Mouse (Mus musculus): ENCODE measurements around the gene Dpy19l3. TPM values are rescaled to one million over a fixed set of nuclear protein-coding genes. Genes with fewer than 3 reads are reported as not detected.
A peak's percentile ranks its signal among the peaks of the same experiment; 100 is the strongest.

The Dpy19l3 gene
- polyA plus RNA-seq, 1 experiment, result not detected

- WGBS, result 83% methylated on average over 8 of the region's 8 CpGs
- Histone ChIP-seq H3K4me3 (ENCODE audit: insufficient read depth, low read depth, low read length) (no peak overlapping the region), H3K4me1 (ENCODE audit: control insufficient read depth, insufficient read depth, low read length) (0 out of 2 replicates have a peak, but pooled peaks cover 2% of the 10 kb centered on the region), H3K27ac (ENCODE audit: insufficient read depth, low read depth, low read length) (no peak overlapping the region)
- TF ChIP-seq CTCF (IDR thresholded peaks at IDR 0.05; ENCODE audit: insufficient read depth, low read depth, low read length) (no peak), POLR2A (IDR thresholded peaks at IDR 0.05; ENCODE audit: insufficient read depth, low read depth, low read length) (no peak)
These were observed 35.7 kb downstream of the Dpy19l3 start for GRCm38 (mm10) chr7:35718421-35719178.

DNA sequence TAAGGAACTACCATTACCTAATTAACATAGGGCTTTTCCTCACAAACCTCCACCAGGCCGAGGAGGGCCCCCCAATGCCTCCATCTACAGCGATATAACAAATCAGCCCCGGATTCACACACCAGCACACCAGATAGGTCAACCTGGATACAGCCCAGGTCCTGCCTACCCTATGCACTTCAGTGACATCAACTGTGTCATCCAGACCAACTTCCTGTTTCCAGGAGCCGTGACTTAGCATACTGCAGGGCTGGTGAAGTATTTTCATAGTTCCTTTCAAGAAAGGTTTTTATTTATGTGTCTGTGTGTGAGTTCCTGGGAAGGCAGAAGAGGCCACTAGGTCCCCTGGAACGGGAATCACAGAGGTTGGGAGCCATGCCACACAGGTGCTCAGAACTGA, 43.9 kb downstream of the Dpy19l3 start:
- 90% methylated on average over 5 of the region's 5 CpGs for WGBS
- TF ChIP-seq POLR2A (IDR thresholded peaks at IDR 0.05; ENCODE audit: insufficient read depth, low read depth, low read length) (no peak), CTCF (IDR thresholded peaks at IDR 0.05; ENCODE audit: insufficient read depth, low read depth, low read length) (no peak)
- no peak overlapping the region for H3K4me3 ChIP-seq (ENCODE audit: insufficient read depth, low read depth, low read length)
- H3K27ac ChIP-seq (ENCODE audit: insufficient read depth, low read depth, low read length), result no peak overlapping the region
- H3K4me1 ChIP-seq (ENCODE audit: control insufficient read depth, insufficient read depth, low read length), result no peaks in the 10 kb centered on the region

- Histone ChIP-seq H3K27ac (ENCODE audit: insufficient read depth, low read depth, low read length) (no peak overlapping the region), H3K4me1 (ENCODE audit: control insufficient read depth, insufficient read depth, low read length) (no peaks in the 10 kb centered on the region), H3K4me3 (ENCODE audit: insufficient read depth, low read depth, low read length) (no peak overlapping the region)
- TF ChIP-seq POLR2A (IDR thresholded peaks at IDR 0.05; ENCODE audit: insufficient read depth, low read depth, low read length), result no peak
- TF ChIP-seq CTCF (IDR thresholded peaks at IDR 0.05; ENCODE audit: insufficient read depth, low read depth, low read length), result no peak
- WGBS, result 96% methylated on average over 16 of the region's 16 CpGs
These were observed 46.2 kb downstream of the Dpy19l3 start for GRCm38 (mm10) chr7:35708101-35708500.

- WGBS, result 87% methylated on average over 8 of the region's 8 CpGs
- no peak overlapping the region for H3K4me3 ChIP-seq (ENCODE audit: insufficient read depth, low read depth, low read length)
- no peak overlapping the region for H3K27ac ChIP-seq (ENCODE audit: insufficient read depth, low read depth, low read length)
- no peaks in the 10 kb centered on the region for H3K4me1 ChIP-seq (ENCODE audit: control insufficient read depth, insufficient read depth, low read length)
- TF ChIP-seq CTCF (IDR thresholded peaks at IDR 0.05; ENCODE audit: insufficient read depth, low read depth, low read length), result no peak
- no peak for TF ChIP-seq POLR2A (IDR thresholded peaks at IDR 0.05; ENCODE audit: insufficient read depth, low read depth, low read length)
These were observed 55.2 kb downstream of the Dpy19l3 start for GRCm38 (mm10) chr7:35699005-35699404.

- Histone ChIP-seq H3K4me1 (ENCODE audit: control insufficient read depth, insufficient read depth, low read length) (no peaks in the 10 kb centered on the region), H3K27ac (ENCODE audit: insufficient read depth, low read depth, low read length) (no peak overlapping the region), H3K4me3 (ENCODE audit: insufficient read depth, low read depth, low read length) (no peak overlapping the region)
- WGBS, result 98% methylated on average over 1 of the region's 1 CpGs
- TF ChIP-seq POLR2A (IDR thresholded peaks at IDR 0.05; ENCODE audit: insufficient read depth, low read depth, low read length), result no peak
- TF ChIP-seq CTCF (IDR thresholded peaks at IDR 0.05; ENCODE audit: insufficient read depth, low read depth, low read length), result no peak
These were observed 56.2 kb downstream of the Dpy19l3 start for GRCm38 (mm10) chr7:35698073-35698472.

DNA sequence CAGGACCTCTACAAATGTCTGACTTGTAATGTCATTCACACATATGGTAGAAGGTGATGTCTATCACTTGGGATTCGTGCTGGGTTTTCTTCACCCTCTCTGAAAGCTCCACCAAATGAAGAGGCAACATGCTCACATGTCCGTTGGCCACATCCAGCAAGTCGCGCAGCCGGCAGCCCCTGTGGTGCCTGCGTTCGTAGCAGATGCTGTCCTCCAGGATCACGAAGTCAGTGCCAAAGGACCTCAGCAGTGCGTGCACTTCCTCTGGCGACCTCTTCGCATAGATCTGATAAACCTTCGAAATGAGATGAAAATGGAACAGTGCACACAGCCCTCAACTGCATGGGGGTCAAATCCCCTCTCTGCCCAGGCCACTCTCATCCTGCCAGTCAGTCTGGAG, 61.6 kb downstream of the Dpy19l3 start:
- H3K4me1 ChIP-seq (ENCODE audit: control insufficient read depth, insufficient read depth, low read length), result peaks cover 3% of the 10 kb centered on the region
- TF ChIP-seq POLR2A (IDR thresholded peaks at IDR 0.05; ENCODE audit: insufficient read depth, low read depth, low read length) (no peak), CTCF (IDR thresholded peaks at IDR 0.05; ENCODE audit: insufficient read depth, low read depth, low read length) (no peak)
- 85% methylated on average over 12 of the region's 12 CpGs for WGBS
- no peak overlapping the region for H3K27ac ChIP-seq (ENCODE audit: insufficient read depth, low read depth, low read length)
- H3K4me3 ChIP-seq (ENCODE audit: insufficient read depth, low read depth, low read length), result no peak overlapping the region

DNA sequence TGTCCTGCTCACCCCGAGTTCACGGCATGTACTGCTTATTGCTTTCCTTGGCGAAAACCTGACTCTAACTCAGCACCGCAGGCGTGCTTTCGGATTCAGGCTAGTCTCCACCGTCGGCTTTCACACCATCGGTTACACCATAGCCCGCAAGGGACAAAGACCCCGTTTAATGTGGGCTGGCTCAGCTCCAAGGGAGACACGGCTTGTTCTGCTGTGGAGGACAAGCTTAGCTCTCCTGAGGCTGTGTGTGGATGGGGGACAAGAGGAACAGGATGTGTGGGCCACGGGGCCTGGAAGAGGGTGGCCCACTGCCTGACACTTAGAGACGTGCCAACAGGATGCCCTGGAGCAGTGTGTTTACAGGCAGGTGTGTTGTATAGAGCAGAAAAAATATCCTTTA, 62.1 kb downstream of the Dpy19l3 start:
- TF ChIP-seq POLR2A (IDR thresholded peaks at IDR 0.05; ENCODE audit: insufficient read depth, low read depth, low read length), result no peak
- no peak for TF ChIP-seq CTCF (IDR thresholded peaks at IDR 0.05; ENCODE audit: insufficient read depth, low read depth, low read length)
- WGBS, result 56% methylated on average over 14 of the region's 14 CpGs
- peaks cover 9% of the 10 kb centered on the region for H3K4me1 ChIP-seq (ENCODE audit: control insufficient read depth, insufficient read depth, low read length)
- no peak overlapping the region for H3K27ac ChIP-seq (ENCODE audit: insufficient read depth, low read depth, low read length)
- no peak overlapping the region for H3K4me3 ChIP-seq (ENCODE audit: insufficient read depth, low read depth, low read length)

- Histone ChIP-seq H3K4me1 (ENCODE audit: control insufficient read depth, insufficient read depth, low read length) (peaks cover 9% of the 10 kb centered on the region), H3K27ac (ENCODE audit: insufficient read depth, low read depth, low read length) (no peak overlapping the region), H3K4me3 (ENCODE audit: insufficient read depth, low read depth, low read length) (no peak overlapping the region)
- WGBS, result 77% methylated on average over 11 of the region's 11 CpGs
- no peak for TF ChIP-seq CTCF (IDR thresholded peaks at IDR 0.05; ENCODE audit: insufficient read depth, low read depth, low read length)
- TF ChIP-seq POLR2A (IDR thresholded peaks at IDR 0.05; ENCODE audit: insufficient read depth, low read depth, low read length), result no peak
These were observed 65.4 kb downstream of the Dpy19l3 start for GRCm38 (mm10) chr7:35688781-35689349.

GRCm38 (mm10) chr7:35688276-35688675, 66.0 kb downstream of the Dpy19l3 start:
- H3K4me3 ChIP-seq (ENCODE audit: insufficient read depth, low read depth, low read length), result no peak overlapping the region
- WGBS, result 40% methylated on average over 9 of the region's 9 CpGs
- H3K27ac ChIP-seq (ENCODE audit: insufficient read depth, low read depth, low read length), result 0 out of 2 replicates have a peak overlapping the region, but pooled peaks have one; percentile 5
- peaks cover 9% of the 10 kb centered on the region for H3K4me1 ChIP-seq (ENCODE audit: control insufficient read depth, insufficient read depth, low read length)
- no peak for TF ChIP-seq POLR2A (IDR thresholded peaks at IDR 0.05; ENCODE audit: insufficient read depth, low read depth, low read length)
- no peak for TF ChIP-seq CTCF (IDR thresholded peaks at IDR 0.05; ENCODE audit: insufficient read depth, low read depth, low read length)

All from olfactory bulb, adult 2 months (tissue).